ENCODE assay signal across 13 mouse cellular contexts in genomic region chr14:80026078-80026477, GRCm38 (mm10). TPM values are rescaled to one million over a fixed set of nuclear protein-coding genes. Genes with fewer than 3 reads are reported as not detected.
DNase-seq lines count a peak whose midpoint lies in the region; ATAC-seq and TF ChIP-seq lines count a peak whose summit lies in the region.
"Had no signal": no experiment of that assay in that cellular context is flagged by ENCODE, and none has a peak within 500 bp of the region (broad histone marks: within the 10 kb centered on the region; RNA-seq: fewer than 3 reads in every experiment).

No protein-coding gene starts in this region.

- H3K27ac ChIP-seq in forebrain, postnatal 0 days (ENCODE audit: low read depth, low read length): no peak overlapping the region
- H3K27ac ChIP-seq in forebrain, embryonic 11.5 days (ENCODE audit: low read depth, low read length): no peak overlapping the region
- H3K27ac ChIP-seq in lung, embryonic 15.5 days: no peak overlapping the region
- H3K27ac ChIP-seq in stomach, postnatal 0 days (replicated peaks): no peak overlapping the region
- H3K27ac ChIP-seq: hindbrain, embryonic 15.5 days; midbrain, embryonic 13.5 days had no signal

- ATAC-seq in forebrain, postnatal 0 days: peak; percentile 87
- no peak for ATAC-seq in forebrain, embryonic 11.5 days (replicated peaks; ENCODE audit: low FRiP score)
- ATAC-seq in lung, embryonic 15.5 days (ENCODE audit: borderline replicate concordance, extremely low read depth, low FRiP score, low TSS enrichment): peak; percentile 83; the same call in 1 of the 2 replicates
- ATAC-seq in stomach, postnatal 0 days (ENCODE audit: low FRiP score, low TSS enrichment): peak; percentile 29; the same call in 1 of the 2 replicates
- ATAC-seq: midbrain, embryonic 13.5 days had no signal

- no peaks in the 10 kb centered on the region for H3K9me3 ChIP-seq in forebrain, postnatal 0 days (ENCODE audit: low read length)
- H3K9me3 ChIP-seq in forebrain, embryonic 11.5 days (ENCODE audit: control insufficient read depth, low read length): no peaks in the 10 kb centered on the region
- H3K9me3 ChIP-seq in lung, embryonic 15.5 days: no peaks in the 10 kb centered on the region
- no peaks in the 10 kb centered on the region for H3K9me3 ChIP-seq in stomach, postnatal 0 days (ENCODE audit: control insufficient read depth, low read length)
- H3K9me3 ChIP-seq: hindbrain, embryonic 15.5 days; midbrain, embryonic 13.5 days had no signal

- no peak overlapping the region for H3K4me3 ChIP-seq in forebrain, postnatal 0 days (ENCODE audit: low read depth, low read length)
- H3K4me3 ChIP-seq in forebrain, embryonic 11.5 days (ENCODE audit: low read depth, low read length): no peak overlapping the region
- no peak overlapping the region for H3K4me3 ChIP-seq in lung, embryonic 15.5 days
- no peak overlapping the region for H3K4me3 ChIP-seq in lung, adult 2 months (replicated peaks; ENCODE audit: extremely low read depth, low read depth, low read length)
- no peak overlapping the region for H3K4me3 ChIP-seq in stomach, postnatal 0 days (ENCODE audit: low read depth, low read length)
- H3K4me3 ChIP-seq: hindbrain, embryonic 15.5 days; midbrain, embryonic 13.5 days had no signal

- no peaks in the 10 kb centered on the region for H3K36me3 ChIP-seq in forebrain, postnatal 0 days (ENCODE audit: insufficient read depth)
- no peaks in the 10 kb centered on the region for H3K36me3 ChIP-seq in forebrain, embryonic 11.5 days (ENCODE audit: control insufficient read depth, insufficient read depth, low read length)
- no peaks in the 10 kb centered on the region for H3K36me3 ChIP-seq in lung, embryonic 15.5 days
- no peaks in the 10 kb centered on the region for H3K36me3 ChIP-seq in stomach, postnatal 0 days (ENCODE audit: control insufficient read depth, insufficient read depth, low read length)
- H3K36me3 ChIP-seq: hindbrain, embryonic 15.5 days; midbrain, embryonic 13.5 days had no signal

- H3K27me3 ChIP-seq in forebrain, postnatal 0 days (ENCODE audit: insufficient read depth, low read length): no peaks in the 10 kb centered on the region
- H3K27me3 ChIP-seq in forebrain, embryonic 11.5 days (ENCODE audit: control insufficient read depth, insufficient read depth, low read length): no peaks in the 10 kb centered on the region
- no peaks in the 10 kb centered on the region for H3K27me3 ChIP-seq in lung, embryonic 15.5 days
- no peaks in the 10 kb centered on the region for H3K27me3 ChIP-seq in stomach, postnatal 0 days (ENCODE audit: control insufficient read depth, insufficient read depth, low read length)
- H3K27me3 ChIP-seq: hindbrain, embryonic 15.5 days; midbrain, embryonic 13.5 days had no signal

- no peak for TF ChIP-seq EP300 in stomach, postnatal 0 days (optimal IDR thresholded peaks at IDR 0.05)

- H3K4me1 ChIP-seq in forebrain, postnatal 0 days (ENCODE audit: insufficient read depth): no peaks in the 10 kb centered on the region; the same call in 1 of the 2 replicates
- no peaks in the 10 kb centered on the region for H3K4me1 ChIP-seq in forebrain, embryonic 11.5 days (replicated peaks; ENCODE audit: control insufficient read depth, insufficient read depth, low read length)
- peaks cover 4% of the 10 kb centered on the region; the same call in 1 of the 2 replicates for H3K4me1 ChIP-seq in lung, embryonic 15.5 days
- no peaks in the 10 kb centered on the region for H3K4me1 ChIP-seq in lung, adult 2 months (ENCODE audit: control insufficient read depth, insufficient read depth, low read length)
- H3K4me1 ChIP-seq in stomach, postnatal 0 days (replicated peaks; ENCODE audit: control insufficient read depth, insufficient read depth): no peaks in the 10 kb centered on the region
- H3K4me1 ChIP-seq: hindbrain, embryonic 15.5 days; midbrain, embryonic 13.5 days had no signal

- DNase-seq in forebrain, postnatal 0 days: peak; percentile 78
- no peak for DNase-seq in forebrain, embryonic 11.5 days (ENCODE audit: low spot score)
- DNase-seq in lung, adult 2 months: no peak
- DNase-seq in layer of hippocampus, adult 9-10 months (ENCODE audit: low spot score): peak; percentile 51
- no peak for DNase-seq in stomach, postnatal 0 days (ENCODE audit: low spot score)
- no peak for DNase-seq in neural tube, embryonic 10.5 days (ENCODE audit: extremely low spot score, low spot score)
- DNase-seq: cerebellum, adult 2 months; kidney, postnatal 25 days had no signal

- TF ChIP-seq POLR2A in lung, adult 2 months (IDR thresholded peaks at IDR 0.05; ENCODE audit: borderline replicate concordance, extremely low read depth, low read depth, low read length): no peak

- no peak for TF ChIP-seq CTCF in forebrain, postnatal 0 days (IDR thresholded peaks at IDR 0.05; ENCODE audit: low read depth)
- TF ChIP-seq CTCF in lung, adult 2 months (IDR thresholded peaks at IDR 0.05; ENCODE audit: insufficient read depth, low read length): no peak
- TF ChIP-seq CTCF in stomach, postnatal 0 days (IDR thresholded peaks at IDR 0.05; ENCODE audit: low read depth): no peak

- WGBS in forebrain, postnatal 0 days: 36% methylated on average over 6 of the region's 6 CpGs
- 88% methylated on average over 6 of the region's 6 CpGs for WGBS in forebrain, embryonic 11.5 days
- 48% methylated on average over 6 of the region's 6 CpGs for WGBS in lung, embryonic 15.5 days
- 51% methylated on average over 6 of the region's 6 CpGs for WGBS in lung, adult 2 months
- 58% methylated on average over 6 of the region's 6 CpGs for WGBS in stomach, postnatal 0 days

- no peak overlapping the region for H3K4me2 ChIP-seq in forebrain, postnatal 0 days (ENCODE audit: low read depth)
- H3K4me2 ChIP-seq in forebrain, embryonic 11.5 days (ENCODE audit: low read depth, low read length, severe bottlenecking): no peak overlapping the region
- H3K4me2 ChIP-seq in lung, embryonic 15.5 days: no peak overlapping the region
- no peak overlapping the region for H3K4me2 ChIP-seq in stomach, postnatal 0 days (replicated peaks; ENCODE audit: low read depth)
- H3K4me2 ChIP-seq: hindbrain, embryonic 15.5 days; midbrain, embryonic 13.5 days had no signal

- H3K9ac ChIP-seq in forebrain, postnatal 0 days: no peak overlapping the region
- no peak overlapping the region for H3K9ac ChIP-seq in forebrain, embryonic 11.5 days (ENCODE audit: low read length)
- H3K9ac ChIP-seq in lung, embryonic 15.5 days: no peak overlapping the region
- no peak overlapping the region for H3K9ac ChIP-seq in stomach, postnatal 0 days (ENCODE audit: low read length)
- H3K9ac ChIP-seq: hindbrain, embryonic 15.5 days; midbrain, embryonic 13.5 days had no signal

RNA-seq across cellular contexts. Expression of gene Olfm4, which starts 42.2 kb away (rescaled TPM):
- total RNA-seq in forebrain, postnatal 0 days (2014; rRNA removed): 1.7 and 2.5 TPM in 2 replicates
- polyA plus RNA-seq in forebrain, postnatal 0 days (2015; fragmentation: Nextera tagmentation; extraction: Ambion mirVana): 1.7 and 2.3 TPM in 2 replicates
- 0.27 and 0.59 TPM in 2 replicates for polyA plus RNA-seq in forebrain, embryonic 11.5 days (2014; fragmentation: Nextera tagmentation; extraction: Ambion mirVana)
- polyA plus RNA-seq in lung, embryonic 15.5 days (2015; fragmentation: Nextera tagmentation; extraction: Ambion mirVana): 0.93 and 1.6 TPM in 2 replicates
- 0.03 TPM in 1 of 2 replicates, not detected in the other for polyA plus RNA-seq in lung, adult 2 months (2012; rRNA removed)
- polyA plus RNA-seq in stomach, postnatal 0 days (2015; fragmentation: Nextera tagmentation; extraction: Ambion mirVana): 82.9 and 94.5 TPM in 2 replicates
- total RNA-seq: MEL had no signal
- polyA plus RNA-seq: C2C12 had no signal

Comparison
In these comparisons a context has a peak if more than half of its experiments do, and no peak if none do; other contexts are left out.
1. DNase-seq: peak in forebrain, postnatal 0 days (single experiment) and layer of hippocampus, adult 9-10 months (single experiment); none in forebrain, embryonic 11.5 days (single experiment), lung, adult 2 months (single experiment), stomach, postnatal 0 days (single experiment) and neural tube, embryonic 10.5 days (single experiment).
2. RNA of gene Olfm4, which starts 42.2 kb away (polyA plus RNA-seq): 82.9 to 94.5 TPM in stomach, postnatal 0 days; 1.7 to 2.3 TPM in forebrain, postnatal 0 days, 0.93 to 1.6 TPM in lung, embryonic 15.5 days, 0.27 to 0.59 TPM in forebrain, embryonic 11.5 days and 0.03 TPM in lung, adult 2 months; every median in the first group is over 10 times any median in the second.